Mouse (Mus musculus): ENCODE results near the gene Gm44502. TPM values are rescaled to one million over a fixed set of nuclear protein-coding genes. Genes with fewer than 3 reads are reported as not detected.

The Gm44502 gene
- polyA plus RNA-seq, 1 experiment from 2014 or later: not detected

DNA sequence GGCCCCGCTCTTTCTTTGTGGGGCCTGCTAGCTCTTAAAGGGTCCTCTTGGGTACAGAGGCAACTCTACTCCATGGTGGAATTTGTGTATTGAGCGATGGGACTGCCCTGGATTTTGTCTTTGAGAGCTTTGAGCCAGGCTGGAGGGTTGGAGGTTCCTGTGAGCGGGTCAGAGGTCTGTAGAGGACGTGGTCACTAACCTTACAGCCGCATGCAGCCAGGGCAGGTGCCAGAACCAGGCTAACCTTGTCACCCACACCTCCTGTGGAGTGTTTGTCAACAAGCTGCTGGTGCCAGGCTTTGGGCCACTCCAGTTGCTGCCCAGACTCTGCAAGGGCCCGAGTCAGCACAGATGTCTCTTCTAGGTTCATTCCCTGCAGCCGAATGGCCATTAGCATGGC, 53.5 kb downstream of the Gm44502 start:
- Histone ChIP-seq H3K27me3 (peaks cover 48% of the 10 kb centered on the region), H3K27ac (no peak overlapping the region), H3K9ac (replicated peaks) (no peak overlapping the region), H3K4me3 (replicated peaks) (no peak overlapping the region), H3K36me3 (peaks cover 20% of the 10 kb centered on the region), H3K4me1 (replicated peaks) (peaks cover 31% of the 10 kb centered on the region), H3K9me3 (no peaks in the 10 kb centered on the region), H3K4me2 (no peak overlapping the region)
- 77% methylated on average over 7 of the region's 7 CpGs for WGBS
- ATAC-seq (ENCODE audit: insufficient number of reproducible peaks, insufficient read depth, low FRiP score, low TSS enrichment, low read depth): no peak

DNA sequence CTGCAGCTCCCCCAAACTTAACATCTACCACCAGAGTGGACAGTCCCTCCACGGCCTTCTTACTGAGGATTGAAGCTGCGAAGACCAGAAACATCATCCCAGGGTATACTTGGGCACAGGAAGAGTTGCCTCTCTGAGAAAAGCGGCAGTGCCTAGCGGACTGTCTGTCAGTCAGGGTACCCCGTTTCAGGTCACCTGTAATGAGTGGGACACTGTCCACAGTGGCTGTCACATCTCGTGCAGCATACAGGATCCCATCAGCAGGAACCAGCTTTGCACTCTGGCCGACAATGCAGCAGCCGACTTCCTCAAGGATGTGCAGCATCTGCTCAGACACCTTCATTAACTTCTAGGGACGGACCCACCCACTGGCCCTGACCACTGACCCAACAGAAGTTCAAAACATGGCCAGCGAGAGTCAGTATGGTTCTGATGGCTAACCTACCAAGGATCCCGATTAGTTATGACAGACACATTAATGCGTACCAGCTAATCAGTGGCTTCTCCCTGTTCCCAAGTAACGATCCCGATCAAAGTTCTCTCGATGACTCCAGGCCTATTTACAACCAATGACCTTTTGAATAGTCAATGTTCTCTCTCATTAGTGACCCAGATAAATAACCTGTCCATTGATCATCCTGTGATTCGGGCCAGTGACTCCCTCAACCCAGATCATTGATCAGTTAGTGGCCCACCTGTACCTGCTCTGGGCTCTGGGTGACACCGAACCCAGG, 54.5 kb downstream of the Gm44502 start:
- Histone ChIP-seq H3K9ac (replicated peaks) (no peak overlapping the region; the same call in 1 of the 2 replicates), H3K36me3 (peaks cover 31% of the 10 kb centered on the region), H3K4me2 (0 out of 2 replicates have a peak overlapping the region, but pooled peaks have one; percentile 78), H3K4me1 (replicated peaks) (peaks cover 31% of the 10 kb centered on the region), H3K27ac (no peak overlapping the region), H3K9me3 (no peaks in the 10 kb centered on the region), H3K4me3 (replicated peaks) (no peak overlapping the region), H3K27me3 (peaks cover 40% of the 10 kb centered on the region)
- 92% methylated on average over 17 of the region's 17 CpGs for WGBS
- ATAC-seq (ENCODE audit: insufficient number of reproducible peaks, insufficient read depth, low FRiP score, low TSS enrichment, low read depth): no peak

DNA sequence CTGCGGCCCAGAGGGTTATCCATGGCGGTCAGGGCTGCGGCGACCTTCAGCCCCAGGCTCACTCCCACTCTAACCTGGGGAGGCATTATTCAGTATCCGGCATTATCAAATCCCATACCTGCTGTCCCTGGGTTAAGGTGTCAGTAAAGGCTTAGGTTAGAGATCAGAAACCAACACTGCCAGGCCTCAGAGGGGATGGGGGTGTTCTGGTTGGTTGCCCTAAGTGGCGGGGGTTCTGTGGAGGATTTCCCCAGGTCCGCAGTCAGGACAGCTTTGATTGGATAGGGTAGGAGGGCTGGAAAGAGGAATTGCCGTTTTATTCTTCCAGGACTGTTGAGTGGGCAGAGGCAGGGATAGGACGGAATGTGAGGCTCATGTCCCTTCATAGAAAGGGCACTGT, 55.2 kb downstream of the Gm44502 start:
- Histone ChIP-seq H3K4me1 (replicated peaks) (peaks cover 28% of the 10 kb centered on the region), H3K27me3 (peaks cover 36% of the 10 kb centered on the region), H3K27ac (peak overlapping the region; percentile 94), H3K4me3 (replicated peaks) (peak overlapping the region; percentile 64), H3K4me2 (peak overlapping the region; percentile 78), H3K9me3 (no peaks in the 10 kb centered on the region), H3K36me3 (peaks cover 37% of the 10 kb centered on the region), H3K9ac (replicated peaks) (peak overlapping the region; percentile 77)
- ATAC-seq (ENCODE audit: insufficient number of reproducible peaks, insufficient read depth, low FRiP score, low TSS enrichment, low read depth): no peak
- 51% methylated on average over 9 of the region's 9 CpGs for WGBS

- Histone ChIP-seq H3K36me3 (peaks cover 43% of the 10 kb centered on the region), H3K27me3 (peaks cover 31% of the 10 kb centered on the region), H3K4me2 (peak within 1 kb of the TSS; percentile 78), H3K9me3 (no peaks in the 10 kb centered on the region), H3K27ac (peak within 1 kb of the TSS; percentile 94), H3K4me1 (replicated peaks) (peaks cover 23% of the 10 kb centered on the region), H3K4me3 (replicated peaks) (peak within 1 kb of the TSS; percentile 64), H3K9ac (replicated peaks) (peak within 1 kb of the TSS; percentile 77)
- under 1% methylated on average over 42 of the region's 42 CpGs for WGBS
- peak; percentile 56 for ATAC-seq (ENCODE audit: insufficient number of reproducible peaks, insufficient read depth, low FRiP score, low TSS enrichment, low read depth)
Observed at GRCm38 (mm10) chr15:89373762-89374248, 55.7 kb downstream of the Gm44502 start, which contains the start of gene Sco2. Sco2 (minus strand) TSS chr15:89373846.

- Histone ChIP-seq H3K27me3 (peaks cover 25% of the 10 kb centered on the region), H3K9ac (replicated peaks) (peak overlapping the region; percentile 77), H3K36me3 (peaks cover 49% of the 10 kb centered on the region), H3K4me3 (replicated peaks) (peak overlapping the region; percentile 64), H3K9me3 (no peaks in the 10 kb centered on the region), H3K4me2 (peak overlapping the region; percentile 78), H3K27ac (peak overlapping the region; percentile 94), H3K4me1 (replicated peaks) (peaks cover 18% of the 10 kb centered on the region)
- 2% methylated on average over 35 of the region's 35 CpGs for WGBS
- peak; percentile 56 for ATAC-seq (ENCODE audit: insufficient number of reproducible peaks, insufficient read depth, low FRiP score, low TSS enrichment, low read depth)
Observed at GRCm38 (mm10) chr15:89373027-89373761, 56.3 kb downstream of the Gm44502 start.

- peaks cover 18% of the 10 kb centered on the region for H3K27me3 ChIP-seq
- no peaks in the 10 kb centered on the region for H3K9me3 ChIP-seq
- peak overlapping the region; percentile 64; the same call in 1 of the 2 replicates for H3K4me3 ChIP-seq (replicated peaks)
- peak overlapping the region; percentile 78 for H3K4me2 ChIP-seq
- no peak for ATAC-seq (ENCODE audit: insufficient number of reproducible peaks, insufficient read depth, low FRiP score, low TSS enrichment, low read depth)
- H3K27ac ChIP-seq: 0 out of 2 replicates have a peak overlapping the region, but pooled peaks have one; percentile 94
- H3K9ac ChIP-seq (replicated peaks): no peak overlapping the region; the same call in 1 of the 2 replicates
- WGBS: 86% methylated on average over 7 of the region's 7 CpGs
- H3K36me3 ChIP-seq: peaks cover 55% of the 10 kb centered on the region
- H3K4me1 ChIP-seq (replicated peaks): peaks cover 17% of the 10 kb centered on the region
Observed at GRCm38 (mm10) chr15:89372536-89372935, 57.0 kb downstream of the Gm44502 start.

GRCm38 (mm10) chr15:89372068-89372467, 57.4 kb downstream of the Gm44502 start:
- peaks cover 60% of the 10 kb centered on the region for H3K36me3 ChIP-seq
- H3K9me3 ChIP-seq: no peaks in the 10 kb centered on the region
- WGBS: 88% methylated on average over 13 of the region's 13 CpGs
- no peak overlapping the region for H3K4me2 ChIP-seq
- no peak overlapping the region for H3K9ac ChIP-seq (replicated peaks)
- H3K27me3 ChIP-seq: peaks cover 13% of the 10 kb centered on the region
- no peak overlapping the region for H3K4me3 ChIP-seq (replicated peaks)
- no peak for ATAC-seq (ENCODE audit: insufficient number of reproducible peaks, insufficient read depth, low FRiP score, low TSS enrichment, low read depth)
- peaks cover 13% of the 10 kb centered on the region for H3K4me1 ChIP-seq (replicated peaks)
- no peak overlapping the region for H3K27ac ChIP-seq

Other genes with a start within 250 kb of the Gm44502 start
- gene Plxnb2, start 248.9 kb downstream of the Gm44502 start, polyA plus RNA-seq (2016; fragmentation: Nextera tagmentation; extraction: Ambion mirVana): 157 and 170 TPM in 2 replicates
- gene Dennd6b, start 233.2 kb downstream of the Gm44502 start, polyA plus RNA-seq (2016; fragmentation: Nextera tagmentation; extraction: Ambion mirVana): 30.1 and 31.2 TPM in 2 replicates
- 30.5 and 33.3 TPM in 2 replicates for gene Ppp6r2, start 218.1 kb downstream of the Gm44502 start, polyA plus RNA-seq (2016; fragmentation: Nextera tagmentation; extraction: Ambion mirVana)
- 57.2 and 73.4 TPM in 2 replicates for gene Sbf1, start 114.4 kb downstream of the Gm44502 start, polyA plus RNA-seq (2016; fragmentation: Nextera tagmentation; extraction: Ambion mirVana)
- gene Adm2, start 107.0 kb downstream of the Gm44502 start, polyA plus RNA-seq (2016; fragmentation: Nextera tagmentation; extraction: Ambion mirVana): 0.16 and 0.17 TPM in 2 replicates
- gene Miox, start 95.3 kb downstream of the Gm44502 start, polyA plus RNA-seq (2016; fragmentation: Nextera tagmentation; extraction: Ambion mirVana): not detected in 2 replicates
- 43.3 and 47.4 TPM in 2 replicates for gene Lmf2, start 74.0 kb downstream of the Gm44502 start, polyA plus RNA-seq (2016; fragmentation: Nextera tagmentation; extraction: Ambion mirVana)
- gene Ncaph2, start 74.0 kb downstream of the Gm44502 start, polyA plus RNA-seq (2016; fragmentation: Nextera tagmentation; extraction: Ambion mirVana): 175 and 183 TPM in 2 replicates
- 4.2 and 5.3 TPM in 2 replicates for gene Sco2, start 55.9 kb downstream of the Gm44502 start, polyA plus RNA-seq (2016; fragmentation: Nextera tagmentation; extraction: Ambion mirVana)
- 1.5 TPM in 2 replicates for gene Tymp, start 52.7 kb downstream of the Gm44502 start, polyA plus RNA-seq (2016; fragmentation: Nextera tagmentation; extraction: Ambion mirVana)
- gene Odf3b, start 50.4 kb downstream of the Gm44502 start, polyA plus RNA-seq (2016; fragmentation: Nextera tagmentation; extraction: Ambion mirVana): 0.33 and 0.48 TPM in 2 replicates
- gene Klhdc7b, start 44.8 kb downstream of the Gm44502 start, polyA plus RNA-seq (2016; fragmentation: Nextera tagmentation; extraction: Ambion mirVana): 0.05 TPM in 1 of 2 replicates, not detected in the other
- gene Syce3, start 19.2 kb downstream of the Gm44502 start, polyA plus RNA-seq (2016; fragmentation: Nextera tagmentation; extraction: Ambion mirVana): not detected in 2 replicates
- gene Cpt1b, start 3.8 kb downstream of the Gm44502 start, polyA plus RNA-seq (2016; fragmentation: Nextera tagmentation; extraction: Ambion mirVana): 0.25 and 0.74 TPM in 2 replicates
- 3.6 and 3.8 TPM in 2 replicates for gene C730034F03Rik, start 107 bp downstream of the Gm44502 start, polyA plus RNA-seq (2016; fragmentation: Nextera tagmentation; extraction: Ambion mirVana)
- gene Chkb, start 212 bp upstream of the Gm44502 start, polyA plus RNA-seq (2016; fragmentation: Nextera tagmentation; extraction: Ambion mirVana): 59.2 and 61.8 TPM in 2 replicates
- gene Mapk8ip2, start 24.2 kb upstream of the Gm44502 start, polyA plus RNA-seq (2016; fragmentation: Nextera tagmentation; extraction: Ambion mirVana): 2.0 and 2.1 TPM in 2 replicates
- 15.2 and 15.6 TPM in 2 replicates for gene Arsa, start 47.7 kb upstream of the Gm44502 start, polyA plus RNA-seq (2016; fragmentation: Nextera tagmentation; extraction: Ambion mirVana)
- gene Shank3, start 69.9 kb upstream of the Gm44502 start, polyA plus RNA-seq (2016; fragmentation: Nextera tagmentation; extraction: Ambion mirVana): 2.4 and 3.2 TPM in 2 replicates
- 0.28 TPM in 1 of 2 replicates, not detected in the other for gene Acr, start 138.6 kb upstream of the Gm44502 start, polyA plus RNA-seq (2016; fragmentation: Nextera tagmentation; extraction: Ambion mirVana)
- 48.9 and 53.0 TPM in 2 replicates for gene Rabl2, start 162.2 kb upstream of the Gm44502 start, polyA plus RNA-seq (2016; fragmentation: Nextera tagmentation; extraction: Ambion mirVana)